Mouse (Mus musculus) lung, postnatal 0 days (tissue): ENCODE results near the gene Sh3pxd2a.

ENCODE experiments used
- CTCF ChIP-seq: IDR thresholded peaks from 2 replicates; pipeline ENCODE4 v1.5.1; 2016; ENCODE audit warnings: antibody characterized with exemption, mild to moderate bottlenecking
- EP300 ChIP-seq: IDR thresholded peaks from 2 replicates; pipeline ENCODE4 v1.6.1; 2016; ENCODE audit warnings: antibody characterized with exemption, mild to moderate bottlenecking, control low read depth

GRCm38 (mm10) chr19:47343422-47343821 is 120.8 kb downstream of the Sh3pxd2a start:
- TF ChIP-seq CTCF (no peak), EP300 (no peak)
